Mouse (Mus musculus) intestine, embryonic 16.5 days (tissue): ENCODE data around the gene Mvb12b. TPM values are rescaled to one million over a fixed set of nuclear protein-coding genes. Genes with fewer than 3 reads are reported as not detected.

ENCODE experiments used
- ATAC-seq: fragments of 200-750 bp; cut with Nextera tagmentation; 2 replicates; pipeline ENCODE4 v1.8.0; 2017; ENCODE audit warnings: moderate TSS enrichment, moderate library complexity
- H3K27ac ChIP-seq: fragments of 300-500 bp; sonication (generic); 2 replicates; pipeline ENCODE4 v1.5.1; 2014; ENCODE audit warnings: mild to moderate bottlenecking, low read length
- H3K27me3 ChIP-seq: fragments of 300-500 bp; sonication (generic); replicated peaks from 2 replicates; pipeline ENCODE4 v1.6.1; 2014; ENCODE audit warnings: low read length, control low read depth, mixed read lengths; ENCODE audit not compliant: control insufficient read depth, insufficient read depth
- H3K36me3 ChIP-seq: fragments of 300-500 bp; sonication (generic); 2 replicates; pipeline ENCODE4 v1.6.1; 2014; ENCODE audit warnings: low read length, control low read depth; ENCODE audit not compliant: control insufficient read depth, insufficient read depth
- H3K4me1 ChIP-seq: fragments of 300-500 bp; sonication (generic); 2 replicates; pipeline ENCODE4 v1.6.1; 2014; ENCODE audit warnings: low read length, control low read depth, mixed read lengths; ENCODE audit not compliant: control insufficient read depth, insufficient read depth
- H3K4me2 ChIP-seq: fragments of 300-500 bp; sonication (generic); 2 replicates; pipeline ENCODE4 v1.6.1; 2014; ENCODE audit warnings: low read depth, low read length, control low read depth
- H3K4me3 ChIP-seq: fragments of 300-500 bp; sonication (generic); 2 replicates; pipeline ENCODE4 v1.5.1; 2014; ENCODE audit warnings: mild to moderate bottlenecking, low read length
- H3K9ac ChIP-seq: fragments of 300-500 bp; sonication (generic); 2 replicates; pipeline ENCODE4 v1.6.1; 2014; ENCODE audit warnings: low read depth, low read length
- H3K9me3 ChIP-seq: fragments of 300-500 bp; sonication (generic); 2 replicates; pipeline ENCODE4 v1.6.1; 2016; ENCODE audit warnings: low read length, control low read depth; ENCODE audit not compliant: control insufficient read depth
- WGBS: fragments of 180-500 bp; shearing (Covaris S2); extraction: QIAGEN DNeasy Blood & Tissue Kit; methylation state at CpG from one replicate; pipeline ENCODE4 v1.1.7; 2014; 5-methylcytosine and 5-hydroxymethylcytosine counted together
- polyA plus RNA-seq: library from polyadenylated mRNA; unstranded; fragments of >200 nt; fragmentation: Nextera tagmentation; extraction: Ambion mirVana; gene quantifications from 2 replicates; pipeline ENCODE4 v1.2.1, GENCODE M21; 2015

Mvb12b gene
- polyA plus RNA-seq, 1 experiment from 2014 or later = 7.9 TPM

DNA sequence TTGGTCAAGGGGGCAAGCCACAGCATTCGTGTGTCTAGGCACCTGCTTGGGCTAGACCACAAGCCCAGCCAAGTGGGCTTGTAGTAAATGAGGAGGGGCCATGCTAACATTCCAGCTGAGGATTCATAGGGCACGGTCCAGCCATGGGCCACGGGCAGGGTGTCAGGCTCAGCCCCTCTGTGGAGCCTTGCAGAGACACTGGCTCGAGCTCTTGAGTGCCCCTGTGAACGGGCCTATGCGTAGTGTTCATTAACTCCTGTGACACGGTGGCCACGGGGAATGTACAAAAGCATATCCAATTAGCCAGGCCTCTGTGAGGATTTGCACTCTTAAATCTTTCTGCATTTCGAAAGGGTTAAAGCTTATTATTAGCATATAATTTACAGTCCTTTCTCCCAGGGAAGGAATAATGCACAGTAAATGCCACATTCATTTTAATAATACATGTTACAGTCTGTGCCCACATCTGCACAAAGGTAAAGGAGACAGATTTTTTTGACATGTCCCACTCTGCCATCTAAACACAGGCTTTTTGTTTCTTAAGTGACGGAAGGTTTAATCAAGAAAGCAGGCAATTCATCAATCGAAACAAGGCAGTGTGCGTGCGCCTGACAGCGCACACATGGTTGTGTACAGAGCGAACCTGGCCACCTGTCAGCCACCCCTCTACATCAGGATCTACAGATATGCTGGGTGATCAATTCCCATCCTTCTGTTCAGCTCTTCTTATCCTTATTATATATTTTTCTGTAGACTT lies 91.9 kb downstream of the Mvb12b start:
- Histone ChIP-seq H3K9me3 (no peaks in the 10 kb centered on the region), H3K27me3 (no peaks in the 10 kb centered on the region), H3K9ac (no peak overlapping the region), H3K4me3 (no peak overlapping the region), H3K27ac (no peak overlapping the region), H3K4me1 (no peaks in the 10 kb centered on the region), H3K36me3 (no peaks in the 10 kb centered on the region; the same call in 1 of the 2 replicates), H3K4me2 (no peak overlapping the region)
- 81% methylated on average over 15 of the region's 15 CpGs for WGBS
- no peak for ATAC-seq

DNA sequence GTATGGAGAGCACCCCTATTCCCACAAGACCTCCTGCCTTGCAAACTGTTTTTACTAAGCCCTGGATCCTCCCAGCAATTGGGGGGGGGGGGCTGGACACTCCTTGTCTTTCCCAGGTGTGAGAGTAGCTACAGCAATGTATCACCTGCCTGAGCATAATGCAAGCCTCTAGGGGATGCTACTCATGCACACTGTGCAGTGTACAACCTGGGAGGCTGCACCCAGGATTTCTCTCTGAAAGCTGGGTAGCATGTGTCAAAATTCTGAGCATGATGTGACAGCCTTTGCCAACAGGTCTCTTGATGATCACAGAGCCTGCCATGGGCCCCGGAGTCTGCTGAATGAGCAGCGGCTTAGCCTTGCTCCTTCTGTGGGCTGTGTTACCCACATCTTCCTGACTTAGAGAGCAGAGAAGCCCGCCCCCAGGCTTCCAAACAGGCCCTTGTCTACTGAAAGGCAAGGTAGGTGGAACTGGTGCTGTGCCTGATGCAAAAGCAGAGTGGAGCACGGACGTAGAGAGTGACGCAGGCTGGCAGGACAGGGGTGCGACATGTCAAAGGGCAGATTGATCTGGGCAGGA lies 92.7 kb downstream of the Mvb12b start:
- no peak overlapping the region for H3K4me2 ChIP-seq
- no peaks in the 10 kb centered on the region for H3K9me3 ChIP-seq
- H3K36me3 ChIP-seq = no peaks in the 10 kb centered on the region; the same call in 1 of the 2 replicates
- H3K27ac ChIP-seq = no peak overlapping the region
- 86% methylated on average over 7 of the region's 7 CpGs for WGBS
- no peaks in the 10 kb centered on the region for H3K27me3 ChIP-seq
- no peak overlapping the region for H3K4me3 ChIP-seq
- no peaks in the 10 kb centered on the region for H3K4me1 ChIP-seq
- no peak for ATAC-seq
- no peak overlapping the region for H3K9ac ChIP-seq

DNA sequence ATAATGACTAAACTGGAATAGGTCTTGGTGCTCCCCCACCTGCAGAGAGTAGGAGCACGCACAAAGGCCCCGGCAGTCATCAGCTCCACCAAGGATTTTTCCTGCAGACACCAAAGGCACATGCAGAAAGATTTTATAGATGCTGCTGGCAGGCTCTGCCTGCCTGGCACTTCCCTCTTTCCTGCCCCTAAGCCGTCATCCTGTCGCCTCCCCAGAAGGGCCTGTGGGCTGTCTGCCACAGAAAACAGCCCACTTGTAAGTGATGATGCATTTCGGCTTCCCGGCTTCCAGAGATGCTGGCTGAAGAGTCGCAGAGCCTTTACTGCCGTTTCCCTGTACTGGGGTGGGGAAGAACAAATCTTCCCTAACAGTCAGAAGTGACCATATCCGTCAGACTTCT lies 93.3 kb downstream of the Mvb12b start:
- Histone ChIP-seq H3K27me3 (no peaks in the 10 kb centered on the region), H3K9me3 (no peaks in the 10 kb centered on the region), H3K9ac (no peak overlapping the region), H3K4me2 (no peak overlapping the region), H3K4me1 (no peaks in the 10 kb centered on the region), H3K36me3 (no peaks in the 10 kb centered on the region; the same call in 1 of the 2 replicates), H3K27ac (no peak overlapping the region), H3K4me3 (no peak overlapping the region)
- no peak for ATAC-seq
- 60% methylated on average over 9 of the region's 9 CpGs for WGBS

DNA sequence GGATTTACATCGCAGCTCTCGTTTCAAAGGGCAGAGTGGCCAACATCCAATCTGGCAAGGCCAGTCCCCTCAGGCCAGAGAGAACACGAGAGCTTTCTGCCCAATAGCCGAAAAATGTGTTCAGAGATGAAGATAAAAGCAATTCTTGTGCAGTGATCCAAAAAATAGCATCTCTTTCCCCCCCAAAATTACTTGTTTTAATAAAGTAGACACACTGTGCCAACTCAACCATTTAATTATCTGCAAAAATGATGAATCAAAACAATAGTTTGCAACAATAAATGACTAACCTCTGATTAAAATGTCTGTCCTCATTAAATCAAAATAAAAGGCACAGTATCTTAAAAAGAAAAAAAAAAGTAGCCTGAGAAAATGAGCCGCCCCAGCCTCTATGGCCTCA lies 97.4 kb downstream of the Mvb12b start:
- 75% methylated on average over 5 of the region's 5 CpGs for WGBS

DNA sequence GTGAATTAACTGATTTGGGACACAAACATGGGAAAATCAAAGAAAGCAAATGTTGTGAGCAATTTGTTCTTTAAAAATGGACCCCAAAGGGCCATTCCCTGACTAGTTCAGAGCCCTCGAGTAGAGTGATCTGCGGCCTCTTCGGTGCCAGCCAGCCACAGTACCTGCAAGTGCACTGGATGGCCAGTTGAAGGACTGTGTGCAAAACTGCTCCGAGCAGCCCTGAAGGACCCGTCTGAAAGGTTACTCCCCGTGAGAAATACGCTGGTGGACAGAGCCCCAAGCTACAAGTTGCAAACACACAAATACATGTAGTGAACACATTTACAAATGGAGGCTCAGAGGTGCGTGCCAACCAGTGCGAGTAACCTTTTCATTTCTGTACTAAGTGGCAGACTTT lies 98.0 kb downstream of the Mvb12b start:
- Histone ChIP-seq H3K4me1 (no peaks in the 10 kb centered on the region), H3K27ac (no peak overlapping the region), H3K4me2 (no peak overlapping the region), H3K9ac (no peak overlapping the region), H3K36me3 (no peaks in the 10 kb centered on the region), H3K4me3 (no peak overlapping the region), H3K9me3 (no peaks in the 10 kb centered on the region), H3K27me3 (no peaks in the 10 kb centered on the region)
- WGBS = 67% methylated on average over 9 of the region's 9 CpGs
- ATAC-seq = no peak

More for the DNA sequence above, 97.4 kb downstream of the Mvb12b start:
- ATAC-seq = no peak
- no peaks in the 10 kb centered on the region; the same call in 1 of the 2 replicates for H3K36me3 ChIP-seq
- no peaks in the 10 kb centered on the region for H3K27me3 ChIP-seq
- no peak overlapping the region for H3K27ac ChIP-seq
- H3K4me2 ChIP-seq = no peak overlapping the region
- H3K4me1 ChIP-seq = no peaks in the 10 kb centered on the region
- H3K9ac ChIP-seq = no peak overlapping the region
- H3K9me3 ChIP-seq = no peaks in the 10 kb centered on the region
- no peak overlapping the region for H3K4me3 ChIP-seq

DNA sequence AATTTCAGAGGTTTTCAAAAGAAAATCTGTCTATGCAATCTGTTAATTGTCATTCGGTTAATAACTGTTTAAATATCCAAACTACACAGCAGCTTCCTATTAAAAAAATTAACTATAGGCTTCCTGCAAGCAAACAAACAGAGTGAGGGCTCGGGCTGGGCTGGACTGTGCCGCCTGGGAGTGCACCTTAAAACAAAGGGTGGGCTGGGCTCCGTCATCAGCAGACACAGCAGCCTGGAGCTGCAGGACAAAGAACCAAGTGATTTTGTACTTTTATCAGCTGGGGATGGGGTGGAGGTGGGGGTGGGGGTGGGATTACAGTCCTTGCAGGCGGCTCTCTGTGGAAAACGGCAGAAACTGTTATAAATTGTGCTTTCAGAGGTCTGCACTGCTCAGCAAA lies 98.5 kb downstream of the Mvb12b start:
- WGBS = 43% methylated on average over 6 of the region's 6 CpGs
- no peaks in the 10 kb centered on the region for H3K36me3 ChIP-seq
- ATAC-seq = no peak
- H3K27ac ChIP-seq = no peak overlapping the region
- H3K9ac ChIP-seq = no peak overlapping the region
- no peaks in the 10 kb centered on the region for H3K27me3 ChIP-seq
- H3K4me1 ChIP-seq = no peaks in the 10 kb centered on the region
- H3K4me3 ChIP-seq = no peak overlapping the region
- H3K4me2 ChIP-seq = no peak overlapping the region
- H3K9me3 ChIP-seq = no peaks in the 10 kb centered on the region

DNA sequence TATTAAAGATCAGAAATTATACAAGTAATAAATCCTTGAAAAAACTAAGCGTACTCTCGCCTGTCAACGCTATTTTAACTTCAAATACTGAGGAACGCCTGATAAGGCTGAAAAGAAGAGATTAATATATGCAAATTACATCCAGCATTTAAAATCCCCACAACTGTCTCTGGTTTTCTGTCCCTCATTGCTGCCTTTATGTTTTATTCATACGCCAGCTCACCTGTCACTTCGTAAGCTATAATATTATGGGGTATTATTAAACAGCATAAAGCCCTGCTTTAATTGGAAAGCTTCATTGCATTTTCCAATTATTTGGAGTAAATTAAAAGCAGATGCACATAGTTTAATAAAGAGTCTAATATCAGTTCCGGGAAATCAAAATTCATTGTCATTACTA lies 98.9 kb downstream of the Mvb12b start:
- 85% methylated on average over 7 of the region's 7 CpGs for WGBS
- Histone ChIP-seq H3K4me2 (no peak overlapping the region), H3K27me3 (no peaks in the 10 kb centered on the region), H3K4me1 (no peaks in the 10 kb centered on the region), H3K9ac (no peak overlapping the region), H3K36me3 (no peaks in the 10 kb centered on the region), H3K4me3 (no peak overlapping the region), H3K9me3 (no peaks in the 10 kb centered on the region), H3K27ac (no peak overlapping the region)
- no peak for ATAC-seq

DNA sequence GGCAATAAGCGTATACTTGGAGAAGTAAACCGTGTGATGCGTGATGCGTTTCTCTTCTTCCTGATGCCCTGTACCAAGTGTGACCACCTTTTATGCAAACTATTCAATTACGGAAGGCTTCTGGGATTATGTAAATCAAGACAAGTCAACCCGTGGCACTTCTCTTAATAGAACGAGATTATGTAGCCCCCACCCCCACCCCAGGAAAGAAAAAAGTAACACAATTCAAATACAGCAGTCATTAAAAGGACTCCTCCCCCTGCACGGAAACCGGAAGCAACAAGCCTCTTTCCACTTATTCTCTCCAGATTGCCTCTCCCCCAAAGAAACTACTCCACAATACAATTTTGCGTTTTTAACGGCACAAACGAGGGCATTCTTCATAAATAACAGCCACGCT lies 99.6 kb downstream of the Mvb12b start:
- no peak overlapping the region for H3K4me3 ChIP-seq
- H3K9me3 ChIP-seq = no peaks in the 10 kb centered on the region
- no peak overlapping the region for H3K27ac ChIP-seq
- H3K4me1 ChIP-seq = no peaks in the 10 kb centered on the region
- H3K27me3 ChIP-seq = no peaks in the 10 kb centered on the region
- H3K4me2 ChIP-seq = no peak overlapping the region
- no peak for ATAC-seq
- no peak overlapping the region for H3K9ac ChIP-seq
- H3K36me3 ChIP-seq = 0 out of 2 replicates have a peak, but pooled peaks cover 2% of the 10 kb centered on the region
- WGBS = 71% methylated on average over 13 of the region's 13 CpGs

DNA sequence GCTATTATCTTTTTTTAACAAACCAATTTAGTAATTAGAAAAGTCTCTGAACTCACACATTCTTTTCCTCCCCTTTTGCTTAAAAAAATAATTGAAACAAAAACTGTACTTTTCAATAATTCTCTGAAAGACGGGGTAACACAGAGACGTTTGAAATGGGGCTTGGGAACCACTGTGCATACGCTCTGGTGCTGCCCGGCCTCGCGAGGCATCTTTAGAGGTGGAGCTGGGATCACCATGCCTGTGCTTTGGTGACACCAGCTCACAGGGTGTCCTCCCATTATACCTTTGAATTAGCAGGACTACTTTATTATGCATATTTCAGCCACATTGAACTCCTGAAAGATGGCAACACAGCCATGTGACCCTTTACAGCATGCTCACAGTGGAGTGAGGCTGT lies 101.7 kb downstream of the Mvb12b start:
- H3K4me1 ChIP-seq = peaks cover 8% of the 10 kb centered on the region
- no peaks in the 10 kb centered on the region for H3K9me3 ChIP-seq
- 0 out of 2 replicates have a peak, but pooled peaks cover 2% of the 10 kb centered on the region for H3K36me3 ChIP-seq
- ATAC-seq = no peak
- WGBS = 86% methylated on average over 6 of the region's 6 CpGs
- H3K4me3 ChIP-seq = no peak overlapping the region
- no peak overlapping the region for H3K9ac ChIP-seq
- H3K4me2 ChIP-seq = no peak overlapping the region
- H3K27ac ChIP-seq = no peak overlapping the region
- no peaks in the 10 kb centered on the region for H3K27me3 ChIP-seq
